Mouse (Mus musculus): ENCODE results near the gene Gm20388.

DNA sequence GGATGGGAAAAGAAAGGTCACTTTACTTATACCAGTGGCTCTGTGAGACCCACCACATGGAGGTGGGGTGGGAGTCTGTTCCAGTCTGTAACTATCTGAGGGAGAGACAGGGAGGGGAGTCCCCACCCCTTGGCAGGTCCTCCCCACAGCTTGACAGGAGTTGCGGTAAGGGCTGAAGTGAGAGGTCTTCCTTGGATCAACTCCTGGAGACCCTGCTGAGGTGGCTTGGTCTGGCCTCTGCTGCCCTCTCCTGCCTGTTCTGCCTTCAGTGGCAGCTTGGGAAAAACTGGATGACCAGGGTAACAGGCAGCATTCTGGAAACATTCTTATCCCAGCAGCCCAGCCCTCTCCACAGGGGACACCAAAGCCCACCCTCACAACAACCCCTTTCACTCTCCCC lies 1180.1 kb downstream of the Gm20388 start:
- TF ChIP-seq POLR2A (IDR thresholded peaks at IDR 0.05; ENCODE audit: insufficient read depth, low read depth, low read length) = no peak
- no peak for TF ChIP-seq CTCF (IDR thresholded peaks at IDR 0.05; ENCODE audit: insufficient read depth, low read depth, low read length)

Measured in olfactory bulb, adult 2 months (tissue).